Mouse (Mus musculus): ENCODE results near the gene Man2c1.

DNA sequence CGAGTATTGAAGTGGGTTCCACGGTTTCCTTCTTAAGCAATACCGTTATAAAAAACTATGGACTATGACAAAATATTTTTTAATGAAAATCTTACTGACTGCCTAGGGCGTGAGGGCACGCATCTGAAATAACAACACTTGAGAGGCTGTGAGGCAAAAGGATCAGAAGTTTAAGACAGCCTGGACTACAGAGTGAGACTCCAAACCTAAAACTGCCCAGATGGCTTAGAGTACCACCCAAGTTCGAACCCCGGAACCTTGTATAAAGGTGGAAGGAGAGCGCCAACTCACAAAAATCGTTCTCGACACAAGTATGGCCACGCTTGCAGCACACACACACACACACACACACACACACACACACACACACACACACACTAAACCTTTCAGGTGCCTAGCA lies 28.0 kb downstream of the Man2c1 start:
- no peak for TF ChIP-seq CTCF (IDR thresholded peaks at IDR 0.05)
- TF ChIP-seq EP300 (IDR thresholded peaks at IDR 0.05): no peak; the same call in 1 of the 2 replicates
